Mouse (Mus musculus): ENCODE measurements around the gene Ankrd27. TPM values are rescaled to one million over a fixed set of nuclear protein-coding genes. Genes with fewer than 3 reads are reported as not detected.

Gene Ankrd27
- polyA plus RNA-seq, 1 experiment from 2014 or later: 12.4 TPM

DNA sequence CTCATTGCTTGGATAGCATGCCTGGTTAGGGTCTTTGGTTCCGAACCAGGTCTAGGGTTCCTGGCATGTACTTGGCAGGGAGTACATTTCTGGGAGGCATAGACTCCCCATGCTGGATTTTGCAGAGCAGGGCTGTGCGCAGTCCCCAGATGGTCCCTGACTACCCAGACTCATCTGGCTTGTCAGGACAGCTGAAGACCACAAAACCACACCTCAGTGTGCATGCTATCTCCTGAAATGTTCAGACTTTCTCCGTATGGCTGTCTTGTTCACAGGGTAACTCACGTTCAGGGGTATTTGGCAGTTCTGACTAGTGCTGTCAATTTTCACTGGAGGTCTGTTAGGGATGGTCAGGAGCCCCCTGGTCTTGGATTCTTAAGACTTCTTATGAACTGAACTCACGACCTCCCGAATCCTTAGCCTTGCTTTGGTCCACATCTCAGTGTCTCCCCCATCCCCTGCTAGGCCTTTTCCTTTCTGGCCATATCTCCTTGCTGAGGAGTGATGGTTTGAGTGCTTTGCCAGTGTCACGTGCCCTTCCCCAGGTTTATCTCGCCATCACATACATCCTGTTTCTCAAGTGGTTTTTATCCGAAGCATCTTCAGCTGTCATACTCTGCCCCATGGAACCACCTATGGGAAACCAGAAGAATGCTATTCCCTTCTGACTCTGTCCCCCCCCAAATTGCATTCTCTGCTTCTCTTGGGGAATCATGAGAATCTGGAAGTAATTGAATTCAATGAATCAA is 2.8 kb downstream of the Ankrd27 start:
- WGBS (ENCODE audit: missing documents): 37% methylated on average over 9 of the region's 9 CpGs
- H3K36me3 ChIP-seq (ENCODE audit: inconsistent target): peaks cover 18% of the 10 kb centered on the region; the same call in 1 of the 2 replicates
- no peak overlapping the region for H3K27ac ChIP-seq
- H3K79me2 ChIP-seq (ENCODE audit: inconsistent target): peaks cover 16% of the 10 kb centered on the region; the same call in 1 of the 2 replicates
- no peak overlapping the region for H3K4me3 ChIP-seq (ENCODE audit: inconsistent target)

GRCm38 (mm10) chr7:35589485-35589884 is 3.4 kb downstream of the Ankrd27 start:
- Histone ChIP-seq H3K79me2 (ENCODE audit: inconsistent target) (peaks cover 16% of the 10 kb centered on the region; the same call in 1 of the 2 replicates), H3K4me3 (ENCODE audit: inconsistent target) (no peak overlapping the region), H3K27ac (no peak overlapping the region), H3K36me3 (ENCODE audit: inconsistent target) (peaks cover 18% of the 10 kb centered on the region; the same call in 1 of the 2 replicates)
- WGBS (ENCODE audit: missing documents): 70% methylated on average over 5 of the region's 7 CpGs

DNA sequence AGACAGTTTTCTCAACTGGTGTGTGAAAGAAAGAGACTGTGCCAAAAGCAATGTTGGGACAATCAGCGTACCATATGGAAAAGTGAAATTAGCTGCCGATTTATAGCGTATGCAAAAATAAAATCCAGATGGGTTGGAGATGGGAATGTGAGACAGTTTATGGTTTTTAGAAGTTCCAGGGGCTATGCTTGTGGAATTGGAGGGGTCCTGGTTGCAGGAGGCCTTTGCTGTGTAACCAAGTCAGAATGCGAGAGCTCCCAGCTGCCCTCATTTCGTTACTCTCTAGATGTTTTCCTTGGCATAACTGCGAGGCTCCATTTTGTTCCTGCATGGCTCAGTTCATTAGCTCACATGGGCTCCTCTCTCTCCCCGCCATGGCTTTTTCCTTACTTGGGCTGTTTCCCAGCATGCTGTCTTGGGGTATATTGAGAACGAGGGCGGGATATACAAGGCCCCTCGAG is 4.7 kb downstream of the Ankrd27 start:
- H3K27ac ChIP-seq: no peak overlapping the region
- H3K36me3 ChIP-seq (ENCODE audit: inconsistent target): peaks cover 20% of the 10 kb centered on the region; the same call in 1 of the 2 replicates
- no peak overlapping the region for H3K4me3 ChIP-seq (ENCODE audit: inconsistent target)
- peaks cover 16% of the 10 kb centered on the region; the same call in 1 of the 2 replicates for H3K79me2 ChIP-seq (ENCODE audit: inconsistent target)
- 94% methylated on average over 10 of the region's 10 CpGs for WGBS (ENCODE audit: missing documents)

GRCm38 (mm10) chr7:35594311-35594710 is 8.3 kb downstream of the Ankrd27 start:
- Histone ChIP-seq H3K36me3 (ENCODE audit: inconsistent target) (peaks cover 25% of the 10 kb centered on the region; the same call in 1 of the 2 replicates), H3K27ac (no peak overlapping the region), H3K4me3 (ENCODE audit: inconsistent target) (no peak overlapping the region), H3K79me2 (ENCODE audit: inconsistent target) (no peaks in the 10 kb centered on the region; the same call in 1 of the 2 replicates)
- 90% methylated on average over 4 of the region's 5 CpGs for WGBS (ENCODE audit: missing documents)

- 98% methylated on average over 6 of the region's 9 CpGs for WGBS (ENCODE audit: missing documents)
- Histone ChIP-seq H3K79me2 (ENCODE audit: inconsistent target) (no peaks in the 10 kb centered on the region), H3K36me3 (ENCODE audit: inconsistent target) (peaks cover 18% of the 10 kb centered on the region; the same call in 1 of the 2 replicates), H3K4me3 (ENCODE audit: inconsistent target) (no peak overlapping the region), H3K27ac (no peak overlapping the region)
Measured at GRCm38 (mm10) chr7:35599492-35599891, 13.4 kb downstream of the Ankrd27 start.

GRCm38 (mm10) chr7:35600031-35600430 is 14.0 kb downstream of the Ankrd27 start:
- no peak overlapping the region for H3K4me3 ChIP-seq (ENCODE audit: inconsistent target)
- 96% methylated on average over 8 of the region's 10 CpGs for WGBS (ENCODE audit: missing documents)
- H3K79me2 ChIP-seq (ENCODE audit: inconsistent target): no peaks in the 10 kb centered on the region
- peaks cover 18% of the 10 kb centered on the region; the same call in 1 of the 2 replicates for H3K36me3 ChIP-seq (ENCODE audit: inconsistent target)
- H3K27ac ChIP-seq: no peak overlapping the region

DNA sequence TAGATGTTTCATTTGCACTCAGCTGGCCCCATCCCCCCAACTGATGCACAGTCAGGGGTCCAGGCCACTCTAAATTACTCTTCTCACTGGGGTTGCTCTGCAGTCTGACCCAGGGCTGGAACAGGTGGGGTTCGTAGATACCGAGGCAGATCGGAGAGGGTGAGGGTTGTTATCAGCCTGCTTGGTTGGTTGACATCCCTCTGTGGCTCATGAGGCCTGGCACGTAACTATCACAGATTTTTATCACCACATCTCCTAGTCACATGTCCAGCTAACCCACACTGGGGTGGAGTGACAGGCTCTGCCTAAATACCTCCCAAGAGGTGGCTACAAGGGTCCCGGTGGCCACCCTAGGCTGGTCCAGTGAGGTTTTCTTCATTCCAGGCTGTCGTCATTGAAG is 15.1 kb downstream of the Ankrd27 start:
- 97% methylated on average over 6 of the region's 6 CpGs for WGBS (ENCODE audit: missing documents)
- Histone ChIP-seq H3K27ac (no peak overlapping the region), H3K79me2 (ENCODE audit: inconsistent target) (no peaks in the 10 kb centered on the region), H3K4me3 (ENCODE audit: inconsistent target) (no peak overlapping the region), H3K36me3 (ENCODE audit: inconsistent target) (peaks cover 13% of the 10 kb centered on the region; the same call in 1 of the 2 replicates)

DNA sequence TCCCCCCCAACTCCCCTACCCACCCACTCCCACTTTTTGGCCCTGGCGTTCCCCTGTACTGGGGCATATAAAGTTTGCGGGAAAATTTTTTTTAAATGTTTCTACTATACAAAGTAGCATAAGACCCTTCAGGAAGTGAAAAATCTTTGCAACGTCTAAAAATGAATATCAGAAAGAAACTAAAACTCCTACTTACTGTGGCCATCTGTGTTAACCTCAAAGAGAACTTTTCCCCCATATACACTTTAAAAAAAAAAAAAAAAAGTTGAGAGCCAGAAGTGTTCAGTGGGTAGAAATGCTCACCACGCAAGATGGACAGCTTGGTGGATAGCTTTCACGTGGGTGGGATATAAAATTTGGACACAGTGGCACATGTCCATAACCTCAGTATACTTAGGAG is 16.7 kb downstream of the Ankrd27 start:
- Histone ChIP-seq H3K36me3 (ENCODE audit: inconsistent target) (peaks cover 21% of the 10 kb centered on the region; the same call in 1 of the 2 replicates), H3K27ac (no peak overlapping the region), H3K79me2 (ENCODE audit: inconsistent target) (no peaks in the 10 kb centered on the region), H3K4me3 (ENCODE audit: inconsistent target) (no peak overlapping the region)
- 82% methylated on average over 3 of the region's 5 CpGs for WGBS (ENCODE audit: missing documents)

DNA sequence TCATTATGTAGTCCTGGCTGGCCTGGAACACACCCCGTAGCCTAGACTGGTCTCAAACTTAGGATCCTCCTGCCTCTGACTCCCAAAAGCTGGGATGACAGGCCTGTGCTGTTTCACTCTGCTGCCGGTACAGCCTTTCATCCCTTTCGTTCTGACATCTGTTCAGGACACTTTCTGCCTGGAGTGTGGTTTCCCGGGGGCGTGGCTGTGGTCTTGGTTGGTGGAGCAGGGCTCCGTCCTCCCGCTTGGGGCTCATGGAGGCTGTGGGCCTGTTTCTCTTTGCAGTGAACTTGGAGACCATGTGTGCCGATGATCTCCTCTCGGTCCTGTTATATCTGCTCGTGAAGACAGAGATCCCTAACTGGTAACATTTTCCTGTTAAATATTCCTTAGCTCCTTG is 20.8 kb downstream of the Ankrd27 start:
- no peak overlapping the region for H3K27ac ChIP-seq
- no peak overlapping the region for H3K4me3 ChIP-seq (ENCODE audit: inconsistent target)
- H3K36me3 ChIP-seq (ENCODE audit: inconsistent target): peaks cover 43% of the 10 kb centered on the region; the same call in 1 of the 2 replicates
- H3K79me2 ChIP-seq (ENCODE audit: inconsistent target): no peaks in the 10 kb centered on the region
- 58% methylated on average over 10 of the region's 10 CpGs for WGBS (ENCODE audit: missing documents)

DNA sequence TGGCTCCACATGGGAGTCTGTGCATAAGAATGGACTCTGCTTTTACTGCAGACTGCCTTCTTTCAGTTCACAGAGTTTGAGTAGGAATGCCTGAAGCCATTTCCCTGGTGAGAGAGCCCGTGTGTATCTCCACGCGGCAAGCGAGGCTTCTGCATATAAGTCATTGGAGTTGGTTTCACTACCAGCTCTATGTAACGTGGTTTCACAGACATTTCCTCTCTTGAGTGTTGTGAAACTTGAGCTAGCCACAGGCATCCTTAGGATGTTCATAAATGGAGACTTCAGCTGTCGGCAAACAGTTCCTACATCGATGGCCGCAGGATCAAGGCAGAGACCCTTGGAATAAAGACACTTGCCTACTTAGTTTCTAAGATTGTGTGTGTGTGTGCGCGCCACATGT is 23.2 kb downstream of the Ankrd27 start:
- H3K4me3 ChIP-seq (ENCODE audit: inconsistent target): no peak overlapping the region
- H3K79me2 ChIP-seq (ENCODE audit: inconsistent target): no peaks in the 10 kb centered on the region
- H3K36me3 ChIP-seq (ENCODE audit: inconsistent target): peaks cover 52% of the 10 kb centered on the region; the same call in 1 of the 2 replicates
- H3K27ac ChIP-seq: no peak overlapping the region
- WGBS (ENCODE audit: missing documents): 41% methylated on average over 10 of the region's 10 CpGs

GRCm38 (mm10) chr7:35617513-35617912 is 31.5 kb downstream of the Ankrd27 start:
- H3K4me3 ChIP-seq (ENCODE audit: inconsistent target): no peak overlapping the region
- H3K79me2 ChIP-seq (ENCODE audit: inconsistent target): no peaks in the 10 kb centered on the region
- no peak overlapping the region for H3K27ac ChIP-seq
- 91% methylated on average over 4 of the region's 4 CpGs for WGBS (ENCODE audit: missing documents)
- peaks cover 47% of the 10 kb centered on the region; the same call in 1 of the 2 replicates for H3K36me3 ChIP-seq (ENCODE audit: inconsistent target)

DNA sequence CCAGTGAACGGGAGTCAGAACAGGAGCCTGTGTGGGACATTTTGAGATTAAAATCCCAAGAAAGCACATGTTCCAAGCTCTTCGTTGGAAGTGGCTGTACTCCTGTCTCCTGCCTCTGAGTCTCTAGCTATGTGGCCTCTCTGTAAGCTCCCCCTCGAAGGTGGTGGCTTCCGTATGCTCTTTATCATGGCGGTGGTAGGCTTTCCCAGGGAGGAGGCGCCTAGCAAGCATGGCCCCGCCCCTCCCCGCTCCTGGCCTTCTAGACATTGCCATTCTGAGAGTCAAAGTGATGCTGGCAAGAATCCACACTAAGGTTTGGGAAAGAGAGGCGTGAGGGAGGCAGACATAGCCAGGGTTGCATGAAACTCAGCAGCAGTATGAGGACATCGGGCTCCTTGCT is 36.6 kb downstream of the Ankrd27 start:
- Histone ChIP-seq H3K27ac (no peak overlapping the region), H3K36me3 (ENCODE audit: inconsistent target) (peaks cover 52% of the 10 kb centered on the region; the same call in 1 of the 2 replicates), H3K79me2 (ENCODE audit: inconsistent target) (no peaks in the 10 kb centered on the region), H3K4me3 (ENCODE audit: inconsistent target) (no peak overlapping the region)
- 95% methylated on average over 10 of the region's 10 CpGs for WGBS (ENCODE audit: missing documents)

DNA sequence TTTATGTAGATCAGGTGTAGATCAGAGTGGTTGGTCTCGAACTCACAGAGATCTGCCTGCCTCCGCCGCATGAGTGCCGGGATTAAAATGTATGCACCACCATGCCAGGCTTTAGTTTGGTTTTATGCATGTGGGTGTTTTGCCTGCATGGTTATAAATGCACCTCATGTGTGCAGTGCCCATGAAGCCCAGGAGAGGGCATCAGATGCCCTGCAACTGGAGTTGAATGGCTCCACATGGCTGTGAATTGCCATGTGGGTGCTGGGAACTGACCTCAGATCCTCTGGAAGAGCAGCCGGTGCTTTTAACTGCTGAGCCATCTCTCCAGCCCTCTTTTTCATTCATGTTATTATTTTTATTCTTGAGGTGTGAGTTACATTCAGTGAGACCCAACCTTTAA is 40.0 kb downstream of the Ankrd27 start:
- Histone ChIP-seq H3K27ac (no peak overlapping the region), H3K4me3 (ENCODE audit: inconsistent target) (no peak overlapping the region), H3K79me2 (ENCODE audit: inconsistent target) (no peaks in the 10 kb centered on the region), H3K36me3 (ENCODE audit: inconsistent target) (peaks cover 51% of the 10 kb centered on the region; the same call in 1 of the 2 replicates)
- 95% methylated on average over 3 of the region's 5 CpGs for WGBS (ENCODE audit: missing documents)

GRCm38 (mm10) chr7:35627371-35627770 is 41.3 kb downstream of the Ankrd27 start:
- H3K36me3 ChIP-seq (ENCODE audit: inconsistent target): peaks cover 49% of the 10 kb centered on the region; the same call in 1 of the 2 replicates
- H3K4me3 ChIP-seq (ENCODE audit: inconsistent target): no peak overlapping the region
- no peak overlapping the region for H3K27ac ChIP-seq
- H3K79me2 ChIP-seq (ENCODE audit: inconsistent target): no peaks in the 10 kb centered on the region
- 96% methylated on average over 10 of the region's 10 CpGs for WGBS (ENCODE audit: missing documents)

- Histone ChIP-seq H3K4me3 (ENCODE audit: inconsistent target) (no peak overlapping the region), H3K36me3 (ENCODE audit: inconsistent target) (peaks cover 43% of the 10 kb centered on the region; the same call in 1 of the 2 replicates), H3K27ac (no peak overlapping the region), H3K79me2 (ENCODE audit: inconsistent target) (no peaks in the 10 kb centered on the region)
- 79% methylated on average over 5 of the region's 5 CpGs for WGBS (ENCODE audit: missing documents)
Measured at GRCm38 (mm10) chr7:35628496-35628895, 42.5 kb downstream of the Ankrd27 start.
